Mouse (Mus musculus) adrenal gland, adult (tissue): Measurements from ENCODE around the gene Alpk3.

Source experiments
- DNase-seq, 2 experiments: peaks; one replicate each; pipeline ENCODE4 v3.0.0; 2022 to 2023; ENCODE audit warnings: low spot score in 1 of 2; ENCODE audit not compliant: inconsistent age in 2 of 2

Gene Alpk3

GRCm38 (mm10) chr7:81057471-81057870 is at the start of gene Alpk3:
TSS of gene Alpk3 (plus strand) at chr7:81057600.
- no peak for DNase-seq

DNA sequence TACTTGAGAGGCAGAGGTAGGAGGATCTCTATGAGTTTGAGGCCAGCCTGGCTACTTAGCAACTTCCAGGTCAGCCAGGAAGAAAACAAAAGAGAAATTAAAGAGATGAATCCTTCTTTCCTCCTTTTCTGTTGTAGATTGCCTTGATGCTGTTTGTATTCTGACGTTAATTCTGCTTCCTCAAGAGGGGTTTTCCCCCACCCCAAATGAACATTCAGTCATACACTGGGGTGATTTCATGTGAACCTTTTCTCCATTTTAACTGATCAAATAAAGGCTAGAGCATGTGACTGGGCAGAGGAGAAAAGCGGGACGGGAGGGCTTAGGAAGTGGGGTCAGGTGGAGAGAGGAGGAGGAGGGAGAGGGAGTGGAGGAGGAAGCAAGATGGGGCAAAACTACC is 49.1 kb upstream of the Alpk3 start:
- DNase-seq: no peak

GRCm38 (mm10) chr7:81011576-81011975 is 45.8 kb upstream of the Alpk3 start:
- DNase-seq: no peak

- no peak for DNase-seq
Observed at GRCm38 (mm10) chr7:81020307-81020706, 37.1 kb upstream of the Alpk3 start.

- no peak for DNase-seq
Observed at GRCm38 (mm10) chr7:81022731-81023130, 34.7 kb upstream of the Alpk3 start.

DNA sequence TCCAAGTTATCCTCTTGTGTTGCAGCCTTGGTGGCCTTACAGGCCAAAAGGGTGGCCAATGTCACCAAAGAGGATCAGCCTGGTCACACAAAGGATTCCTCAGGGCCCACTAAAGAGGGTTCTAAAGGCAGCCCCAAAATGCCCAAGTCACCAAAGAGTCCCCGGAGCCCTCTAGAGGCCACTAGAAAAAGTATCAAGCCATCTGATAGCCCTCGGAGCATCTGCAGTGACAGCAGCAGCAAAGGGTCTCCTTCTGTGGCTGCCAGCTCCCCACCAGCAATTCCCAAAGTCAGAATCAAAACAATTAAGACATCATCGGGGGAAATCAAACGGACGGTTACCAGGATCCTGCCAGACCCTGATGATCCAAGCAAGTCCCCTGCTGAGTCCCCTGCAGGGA is 33.3 kb upstream of the Alpk3 start:
- DNase-seq: peak in 1 of 2 experiments; percentile 50

DNA sequence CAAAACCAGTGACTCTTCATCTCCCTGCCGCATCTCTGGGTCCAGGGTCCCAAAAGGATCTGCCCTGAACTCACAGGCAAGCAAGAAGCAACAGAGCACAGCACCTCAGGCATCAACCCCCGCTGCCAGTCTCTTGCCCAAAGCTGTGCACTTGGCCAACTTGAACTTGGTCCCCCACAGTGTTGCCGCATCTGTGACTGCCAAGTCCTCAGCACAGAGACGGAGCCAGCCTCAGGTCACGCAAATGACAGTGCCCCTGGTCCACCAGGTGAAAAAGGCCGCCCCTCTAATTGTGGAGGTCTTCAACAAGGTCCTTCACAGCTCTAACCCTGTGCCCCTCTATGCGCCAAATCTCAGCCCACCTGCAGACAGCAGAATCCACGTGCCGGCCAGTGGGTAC is 32.7 kb upstream of the Alpk3 start:
- no peak for DNase-seq

DNA sequence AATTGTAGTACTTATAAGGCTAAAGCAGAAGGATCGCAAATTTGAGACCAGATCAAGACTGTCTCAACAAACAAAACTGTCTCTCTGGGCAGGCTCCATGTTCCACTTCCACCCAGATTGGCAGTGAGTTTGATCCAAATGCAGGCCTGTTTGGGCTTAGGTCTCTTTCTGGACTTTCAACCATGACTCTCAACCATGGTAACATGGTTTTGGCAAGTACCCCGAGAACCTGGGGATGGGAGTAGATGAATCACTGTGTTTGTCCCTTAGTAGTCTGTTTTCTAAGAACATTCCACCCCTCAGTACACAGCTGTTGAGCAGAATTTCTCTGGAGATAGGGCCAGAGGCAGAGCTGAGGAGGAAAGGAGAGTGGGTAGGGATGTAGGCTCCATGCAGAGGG is 31.6 kb upstream of the Alpk3 start:
- DNase-seq: no peak

DNA sequence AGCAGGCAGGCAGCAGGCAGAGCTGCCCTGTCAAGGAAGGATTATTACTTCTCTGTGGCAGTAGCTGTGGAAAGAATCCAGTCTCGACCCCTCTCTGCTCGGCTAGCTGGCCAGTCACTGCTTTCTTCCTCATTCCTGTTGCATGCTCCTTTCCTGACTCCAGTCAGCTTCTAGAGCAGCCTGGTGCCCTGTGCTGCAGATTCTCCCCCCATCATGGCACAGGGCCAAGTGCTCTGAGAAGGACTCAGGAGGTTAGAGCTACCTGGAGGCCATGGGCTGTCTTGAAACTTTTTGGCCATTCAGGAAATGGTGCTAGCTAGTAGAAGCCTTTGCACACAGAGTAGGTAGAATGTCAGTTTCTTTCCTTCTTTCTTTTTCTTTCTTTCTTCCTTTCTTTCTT is 17.7 kb upstream of the Alpk3 start:
- DNase-seq: no peak

DNA sequence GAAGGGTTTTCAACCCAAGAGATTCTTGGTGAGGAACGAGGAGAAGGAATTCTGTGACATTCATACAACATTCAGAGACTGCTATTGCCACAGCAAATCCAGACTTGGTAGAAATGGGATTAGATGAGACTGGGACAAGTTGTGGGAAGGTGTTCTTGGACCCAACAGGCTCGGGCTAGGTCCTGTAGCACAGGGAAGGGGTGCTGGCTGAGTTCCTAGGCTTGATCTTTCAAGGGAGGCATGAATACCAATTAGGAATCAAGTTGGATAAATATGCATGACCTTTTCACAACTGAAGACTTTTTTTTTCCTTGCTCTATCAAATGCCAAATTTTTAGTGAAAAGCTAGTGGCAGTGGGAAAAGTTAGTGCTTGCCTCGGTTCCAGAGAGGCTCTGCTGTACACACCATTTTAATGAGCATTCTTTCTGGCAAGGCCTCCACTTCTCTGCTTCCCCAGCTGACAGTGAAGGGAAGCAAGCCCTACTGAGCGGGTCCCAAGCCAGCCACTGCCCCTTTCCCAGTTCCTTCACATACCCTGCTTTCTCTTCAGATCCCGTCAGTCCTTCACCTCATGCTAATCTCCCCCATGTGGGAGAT is 14.3 kb upstream of the Alpk3 start:
- no peak for DNase-seq

- DNase-seq: no peak
Observed at GRCm38 (mm10) chr7:81047847-81048246, 9.6 kb upstream of the Alpk3 start.

DNA sequence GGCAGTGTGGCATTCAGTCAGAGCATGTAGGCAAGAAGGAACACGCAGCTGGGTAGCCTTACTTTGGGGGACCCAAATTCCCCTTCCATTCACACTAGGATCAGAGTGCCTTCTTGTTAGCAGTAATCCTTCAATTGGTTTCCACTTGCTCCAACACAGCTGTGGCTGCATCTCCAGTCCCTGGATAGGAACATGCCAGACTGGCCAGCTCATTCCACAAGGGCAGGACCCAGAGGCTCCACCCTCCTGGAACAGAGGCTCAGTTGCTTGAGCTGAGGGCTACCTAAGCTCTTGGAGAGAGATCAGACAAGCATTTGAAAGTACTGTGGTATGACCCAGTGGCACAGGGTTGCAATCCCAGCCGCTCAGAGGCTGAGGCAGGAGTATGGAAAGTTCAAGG is 8.9 kb upstream of the Alpk3 start:
- DNase-seq: peak; percentile 58 to 76

GRCm38 (mm10) chr7:81049966-81050365 is 7.4 kb upstream of the Alpk3 start:
- DNase-seq: no peak

DNA sequence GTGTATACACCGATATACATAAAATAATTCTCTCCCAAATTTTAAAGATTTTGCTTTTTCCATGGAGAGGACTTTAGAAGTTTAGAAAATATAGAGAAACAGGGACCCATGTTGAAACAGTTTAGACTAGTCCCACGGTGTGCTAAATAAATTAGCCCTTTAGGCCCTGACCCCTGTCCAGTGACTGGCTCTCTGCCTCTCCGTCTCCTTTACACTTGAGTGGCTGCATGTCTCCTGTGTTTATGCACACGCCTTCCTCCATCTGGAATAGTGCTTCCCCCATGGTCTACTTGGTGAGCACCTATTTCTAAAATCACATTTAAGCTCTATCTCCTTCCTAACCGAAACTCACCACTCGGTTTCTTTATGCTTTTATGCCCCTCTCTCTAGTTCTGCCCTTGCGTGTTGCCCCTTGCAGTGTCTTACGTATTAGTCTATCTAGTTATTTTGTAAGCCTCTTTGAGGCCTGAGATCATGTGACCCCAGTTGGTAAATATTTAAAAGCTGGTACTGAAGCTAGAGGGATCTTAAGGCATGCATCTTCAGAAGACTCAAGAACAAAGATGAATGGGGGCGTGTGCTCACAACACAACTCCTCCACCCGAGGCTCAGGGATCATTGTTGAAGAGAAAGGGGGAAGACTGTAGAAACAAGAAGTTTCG is 1.6 kb upstream of the Alpk3 start:
- DNase-seq: no peak

DNA sequence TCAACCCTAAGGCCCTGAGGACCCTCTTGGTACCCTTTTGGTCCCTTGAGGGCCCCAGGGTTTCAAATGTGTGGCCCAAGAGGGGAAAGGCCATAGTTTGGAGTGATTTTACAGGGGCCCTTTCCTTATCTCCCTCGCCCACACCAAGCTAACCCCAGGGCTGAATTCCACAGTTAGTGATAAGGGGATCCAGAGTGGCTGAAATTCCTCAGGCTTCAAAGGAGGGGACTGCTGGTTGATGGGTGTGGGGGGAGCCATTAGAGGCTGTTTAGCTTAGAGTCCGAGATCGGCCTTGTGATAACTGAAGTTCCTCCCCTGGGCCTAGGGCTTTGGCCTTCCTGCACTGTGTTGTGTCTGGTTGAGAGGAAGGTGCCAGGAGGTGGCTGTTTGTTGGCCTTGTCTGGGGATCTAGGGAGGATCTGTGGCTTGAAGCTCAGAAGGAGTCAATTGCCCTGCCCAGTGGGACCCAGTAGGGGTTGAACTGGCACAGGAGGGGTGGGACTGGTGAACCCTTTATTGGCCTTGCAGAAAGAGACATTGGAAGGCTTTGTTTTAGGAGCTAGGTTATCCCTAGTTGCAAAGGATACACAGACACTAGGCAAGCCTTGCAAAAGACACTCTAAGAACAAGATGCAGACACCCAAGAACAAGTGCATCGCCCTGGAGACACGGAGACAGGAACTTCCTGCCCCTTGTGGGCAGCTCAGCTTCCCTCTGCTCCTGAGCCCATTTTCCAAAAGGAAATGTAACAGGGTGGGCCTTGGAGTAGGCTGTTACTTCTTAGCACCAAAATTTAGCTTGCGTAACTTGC is 706 bp downstream of the Alpk3 start:
- peak in 1 of 2 experiments; percentile 57 for DNase-seq

GRCm38 (mm10) chr7:81058712-81059154 is 1.3 kb downstream of the Alpk3 start:
- peak; percentile 45 to 84 for DNase-seq

- DNase-seq: no peak
Observed at GRCm38 (mm10) chr7:81059388-81059787, 2.0 kb downstream of the Alpk3 start.

DNA sequence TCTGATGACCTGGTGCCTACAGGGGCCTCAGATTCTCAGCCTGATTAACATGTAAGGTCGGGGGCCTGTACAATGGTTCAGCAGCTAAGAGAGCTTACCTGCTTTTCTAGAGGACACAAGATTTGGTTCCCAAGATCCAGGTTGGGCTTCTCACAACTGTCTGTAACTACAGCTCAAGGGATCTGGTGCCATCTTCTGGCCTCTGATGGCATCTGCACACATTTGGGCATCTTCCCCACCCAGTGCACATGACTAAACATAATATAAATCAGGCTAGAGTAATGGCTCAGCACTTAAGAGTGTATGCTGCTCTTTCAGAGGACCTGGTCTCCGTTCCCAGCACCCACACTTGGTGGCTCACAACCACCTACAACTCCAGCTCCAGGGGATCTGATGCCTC is 3.5 kb downstream of the Alpk3 start:
- peak; percentile 41 to 79 for DNase-seq

DNA sequence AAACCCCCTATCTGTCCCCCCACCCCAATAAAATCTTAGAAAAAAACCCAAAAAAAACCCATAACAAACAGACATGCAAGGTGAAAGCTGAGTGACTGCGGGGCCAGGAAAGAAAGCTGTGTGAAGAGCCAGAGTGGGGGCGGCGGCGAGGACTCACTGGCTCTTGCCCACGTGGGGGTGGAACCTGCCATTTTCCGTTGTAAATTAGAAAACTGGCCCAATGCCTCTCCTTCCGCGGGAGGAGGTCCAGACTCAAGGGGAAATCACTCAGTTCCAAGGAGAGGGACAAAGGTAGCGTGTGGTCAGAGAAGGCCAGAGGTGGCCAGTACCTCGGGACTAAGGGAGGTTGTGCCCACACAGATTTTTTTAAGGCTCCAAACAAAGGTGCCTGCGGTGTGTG is 4.5 kb downstream of the Alpk3 start:
- DNase-seq: peak; percentile 26 to 67

DNA sequence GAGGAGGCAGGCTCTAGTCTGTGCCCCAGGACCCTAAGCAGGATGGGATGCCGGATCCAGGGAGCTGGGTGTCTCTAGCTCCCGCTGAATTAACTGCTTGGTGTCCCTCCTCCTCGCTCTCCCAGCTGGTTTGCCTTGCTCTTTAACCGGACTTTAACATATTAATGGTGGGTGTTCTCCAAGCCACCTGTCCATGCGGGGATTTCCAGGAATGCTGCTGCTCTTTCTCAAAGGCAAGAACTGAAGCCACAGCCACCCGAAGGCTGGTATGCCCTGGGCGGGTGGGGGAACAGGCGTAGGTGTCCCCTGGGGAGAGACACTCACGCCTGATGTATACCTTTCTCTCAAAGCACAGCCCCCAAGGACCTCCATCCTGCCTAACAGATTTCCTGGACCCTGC is 5.9 kb downstream of the Alpk3 start:
- DNase-seq: no peak

GRCm38 (mm10) chr7:81066714-81067113 is 9.3 kb downstream of the Alpk3 start:
- DNase-seq: no peak

- DNase-seq: no peak
Observed at GRCm38 (mm10) chr7:81072463-81072862, 15.1 kb downstream of the Alpk3 start.
